Mouse (Mus musculus) liver, embryonic 12.5 days (tissue): ENCODE results near the gene Rsph14. TPM values are rescaled to one million over a fixed set of nuclear protein-coding genes. Genes with fewer than 3 reads are reported as not detected.

Experiments
- ATAC-seq: fragments of 200-750 bp; cut with Nextera tagmentation; 2 replicates; pipeline ENCODE4 v1.8.0; 2017; ENCODE audit warnings: moderate number of reproducible peaks, mild to moderate bottlenecking, moderate library complexity
- H3K27ac ChIP-seq: fragments of 300-500 bp; sonication (generic); 2 replicates; pipeline ENCODE4 v1.5.1; 2016; ENCODE audit warnings: mild to moderate bottlenecking
- H3K27me3 ChIP-seq: fragments of 300-500 bp; sonication (generic); replicated peaks from 2 replicates; pipeline ENCODE4 v1.6.1; 2016; ENCODE audit warnings: mild to moderate bottlenecking, moderate library complexity
- H3K36me3 ChIP-seq: fragments of 300-500 bp; sonication (generic); 2 replicates; pipeline ENCODE4 v1.6.1; 2016; ENCODE audit warnings: mild to moderate bottlenecking, moderate library complexity
- H3K4me1 ChIP-seq: fragments of 300-500 bp; sonication (generic); 2 replicates; pipeline ENCODE4 v1.6.1; 2016
- H3K4me2 ChIP-seq: fragments of 300-500 bp; sonication (generic); 2 replicates; pipeline ENCODE4 v1.6.1; 2016; ENCODE audit warnings: mild to moderate bottlenecking, moderate library complexity
- H3K4me3 ChIP-seq: fragments of 300-500 bp; sonication (generic); 2 replicates; pipeline ENCODE4 v1.5.1; 2016; ENCODE audit warnings: mild to moderate bottlenecking, moderate library complexity
- H3K9ac ChIP-seq: fragments of 300-500 bp; sonication (generic); 2 replicates; pipeline ENCODE4 v1.6.1; 2016; ENCODE audit warnings: mild to moderate bottlenecking, moderate library complexity
- H3K9me3 ChIP-seq: fragments of 300-500 bp; sonication (generic); replicated peaks from 2 replicates; pipeline ENCODE4 v1.6.1; 2016; ENCODE audit warnings: mild to moderate bottlenecking, moderate library complexity
- WGBS: fragments of 180-500 bp; shearing (Covaris S2); methylation state at CpG from one replicate; pipeline ENCODE4 v1.1.7; 2016; ENCODE audit not compliant: insufficient replicate concordance; 5-methylcytosine and 5-hydroxymethylcytosine counted together
- polyA plus RNA-seq: library from polyadenylated mRNA; unstranded; fragments of >200 nt; fragmentation: Nextera tagmentation; extraction: Ambion mirVana; gene quantifications from 2 replicates; pipeline ENCODE4 v1.2.1, GENCODE M21; 2016

Gene Rsph14
- polyA plus RNA-seq, 1 experiment from 2014 or later: 0.08 TPM

GRCm38 (mm10) chr10:75061341-75062188 lies 29.2 kb upstream of the Rsph14 start:
- no peak for ATAC-seq

GRCm38 (mm10) chr10:75060843-75061235 lies 28.5 kb upstream of the Rsph14 start:
- peaks cover 51% of the 10 kb centered on the region for H3K27me3 ChIP-seq
- peak overlapping the region; percentile 72 for H3K4me3 ChIP-seq
- peak overlapping the region; percentile 88 for H3K4me2 ChIP-seq
- ATAC-seq: peak; percentile 2; the same call in 1 of the 2 replicates
- H3K9me3 ChIP-seq: no peaks in the 10 kb centered on the region
- H3K4me1 ChIP-seq: peaks cover 83% of the 10 kb centered on the region
- H3K36me3 ChIP-seq: peaks cover 5% of the 10 kb centered on the region; the same call in 1 of the 2 replicates
- H3K27ac ChIP-seq: peak overlapping the region; percentile 68
- WGBS: 1% methylated on average over 48 of the region's 48 CpGs
- H3K9ac ChIP-seq: peak overlapping the region; percentile 71

More at GRCm38 (mm10) chr10:75061341-75062188, 29.2 kb upstream of the Rsph14 start:
- no peaks in the 10 kb centered on the region for H3K9me3 ChIP-seq
- H3K4me2 ChIP-seq: peak overlapping the region; percentile 88
- peak overlapping the region; percentile 72 for H3K4me3 ChIP-seq
- no peak overlapping the region for H3K27ac ChIP-seq
- H3K36me3 ChIP-seq: peaks cover 5% of the 10 kb centered on the region; the same call in 1 of the 2 replicates
- H3K4me1 ChIP-seq: peaks cover 76% of the 10 kb centered on the region
- H3K27me3 ChIP-seq: peaks cover 51% of the 10 kb centered on the region
- peak overlapping the region; percentile 71 for H3K9ac ChIP-seq
- WGBS: 4% methylated on average over 71 of the region's 71 CpGs

- WGBS: under 1% methylated on average over 60 of the region's 73 CpGs
- Histone ChIP-seq H3K27ac (peak within 1 kb of the TSS; percentile 68), H3K27me3 (peaks cover 51% of the 10 kb centered on the region), H3K4me1 (peaks cover 83% of the 10 kb centered on the region), H3K9me3 (no peaks in the 10 kb centered on the region), H3K4me2 (peak within 1 kb of the TSS; percentile 88), H3K4me3 (peak within 1 kb of the TSS; percentile 72), H3K9ac (peak within 1 kb of the TSS; percentile 71), H3K36me3 (peaks cover 5% of the 10 kb centered on the region; the same call in 1 of the 2 replicates)
- peak; percentile 68 for ATAC-seq
Observed at GRCm38 (mm10) chr10:75060217-75060842, 27.9 kb upstream of the Rsph14 start, which contains the start of gene Bcr. TSS of gene Bcr (plus strand) at chr10:75060592.

- Histone ChIP-seq H3K27me3 (peaks cover 51% of the 10 kb centered on the region), H3K27ac (peak overlapping the region; percentile 68), H3K9me3 (no peaks in the 10 kb centered on the region), H3K4me1 (peaks cover 85% of the 10 kb centered on the region), H3K36me3 (peaks cover under 1% of the 10 kb centered on the region; the same call in 1 of the 2 replicates), H3K4me2 (peak overlapping the region; percentile 88), H3K4me3 (peak overlapping the region; percentile 72), H3K9ac (no peak overlapping the region)
- 1% methylated on average over 11 of the region's 11 CpGs for WGBS
- ATAC-seq: no peak
Observed at GRCm38 (mm10) chr10:75059396-75059795, 27.0 kb upstream of the Rsph14 start.

- Histone ChIP-seq H3K4me2 (peak overlapping the region; percentile 88), H3K27me3 (peaks cover 50% of the 10 kb centered on the region), H3K9ac (no peak overlapping the region), H3K36me3 (no peaks in the 10 kb centered on the region), H3K4me3 (no peak overlapping the region), H3K9me3 (no peaks in the 10 kb centered on the region), H3K27ac (0 out of 2 replicates have a peak overlapping the region, but pooled peaks have one; percentile 7), H3K4me1 (peaks cover 84% of the 10 kb centered on the region)
- no peak for ATAC-seq
- 47% methylated on average over 9 of the region's 9 CpGs for WGBS
Observed at GRCm38 (mm10) chr10:75058761-75059395, 26.5 kb upstream of the Rsph14 start.

GRCm38 (mm10) chr10:75058336-75058735 lies 25.9 kb upstream of the Rsph14 start:
- WGBS: 73% methylated on average over 8 of the region's 8 CpGs
- H3K27ac ChIP-seq: no peak overlapping the region
- peaks cover 81% of the 10 kb centered on the region for H3K4me1 ChIP-seq
- no peaks in the 10 kb centered on the region for H3K9me3 ChIP-seq
- ATAC-seq: no peak
- H3K4me2 ChIP-seq: no peak overlapping the region
- no peak overlapping the region for H3K9ac ChIP-seq
- H3K4me3 ChIP-seq: no peak overlapping the region
- peaks cover 45% of the 10 kb centered on the region for H3K27me3 ChIP-seq
- no peaks in the 10 kb centered on the region for H3K36me3 ChIP-seq

GRCm38 (mm10) chr10:75056255-75056654 lies 23.9 kb upstream of the Rsph14 start:
- H3K27ac ChIP-seq: no peak overlapping the region
- H3K27me3 ChIP-seq: peaks cover 32% of the 10 kb centered on the region
- ATAC-seq: peak; percentile 33; the same call in 1 of the 2 replicates
- H3K36me3 ChIP-seq: no peaks in the 10 kb centered on the region
- H3K4me1 ChIP-seq: peaks cover 64% of the 10 kb centered on the region
- H3K4me2 ChIP-seq: no peak overlapping the region
- 27% methylated on average over 4 of the region's 4 CpGs for WGBS
- H3K4me3 ChIP-seq: no peak overlapping the region
- no peak overlapping the region for H3K9ac ChIP-seq
- no peaks in the 10 kb centered on the region for H3K9me3 ChIP-seq

GRCm38 (mm10) chr10:75055672-75056071 lies 23.3 kb upstream of the Rsph14 start:
- H3K27me3 ChIP-seq: peaks cover 32% of the 10 kb centered on the region
- H3K36me3 ChIP-seq: no peaks in the 10 kb centered on the region
- H3K9me3 ChIP-seq: no peaks in the 10 kb centered on the region
- WGBS: 49% methylated on average over 5 of the region's 5 CpGs
- peaks cover 58% of the 10 kb centered on the region for H3K4me1 ChIP-seq
- H3K27ac ChIP-seq: no peak overlapping the region
- H3K4me3 ChIP-seq: no peak overlapping the region
- H3K4me2 ChIP-seq: no peak overlapping the region
- ATAC-seq: no peak
- no peak overlapping the region for H3K9ac ChIP-seq

GRCm38 (mm10) chr10:75054125-75054524 lies 21.7 kb upstream of the Rsph14 start:
- no peaks in the 10 kb centered on the region for H3K36me3 ChIP-seq
- no peak for ATAC-seq
- H3K27ac ChIP-seq: no peak overlapping the region

GRCm38 (mm10) chr10:75053655-75054054 lies 21.3 kb upstream of the Rsph14 start:
- peak; percentile 37; the same call in 1 of the 2 replicates for ATAC-seq
- 64% methylated on average over 4 of the region's 4 CpGs for WGBS

More at GRCm38 (mm10) chr10:75054125-75054524, 21.7 kb upstream of the Rsph14 start:
- no peak overlapping the region for H3K4me2 ChIP-seq
- H3K9ac ChIP-seq: no peak overlapping the region
- H3K4me1 ChIP-seq: peaks cover 45% of the 10 kb centered on the region
- H3K9me3 ChIP-seq: no peaks in the 10 kb centered on the region
- WGBS: 18% methylated on average over 6 of the region's 6 CpGs
- peaks cover 19% of the 10 kb centered on the region for H3K27me3 ChIP-seq
- H3K4me3 ChIP-seq: no peak overlapping the region

GRCm38 (mm10) chr10:75052902-75053301 lies 20.5 kb upstream of the Rsph14 start:
- Histone ChIP-seq H3K36me3 (no peaks in the 10 kb centered on the region), H3K27me3 (peaks cover 15% of the 10 kb centered on the region), H3K27ac (no peak overlapping the region), H3K4me1 (peaks cover 40% of the 10 kb centered on the region), H3K9me3 (no peaks in the 10 kb centered on the region), H3K9ac (no peak overlapping the region), H3K4me3 (no peak overlapping the region), H3K4me2 (no peak overlapping the region)
- 57% methylated on average over 8 of the region's 8 CpGs for WGBS
- no peak for ATAC-seq

More at GRCm38 (mm10) chr10:75053655-75054054, 21.3 kb upstream of the Rsph14 start:
- H3K4me2 ChIP-seq: no peak overlapping the region
- no peaks in the 10 kb centered on the region for H3K9me3 ChIP-seq
- H3K4me3 ChIP-seq: no peak overlapping the region
- no peaks in the 10 kb centered on the region for H3K36me3 ChIP-seq
- H3K9ac ChIP-seq: no peak overlapping the region
- H3K27ac ChIP-seq: no peak overlapping the region; the same call in 1 of the 2 replicates
- peaks cover 18% of the 10 kb centered on the region for H3K27me3 ChIP-seq
- peaks cover 40% of the 10 kb centered on the region for H3K4me1 ChIP-seq
